Mouse (Mus musculus) right cerebral cortex, adult 2 months (tissue): ENCODE data around the gene Chchd2.
"Not testable (repeated sequence)": the region's sequence is repeated elsewhere in the genome, so short reads cannot be mapped to it uniquely, and the experiment has no call there.

ENCODE experiments used
- DNase-seq, 2 experiments: peaks; one replicate each; pipeline ENCODE4 v3.0.0; 2021 to 2022; ENCODE audit warnings: low spot score in 2 of 2

Gene Chchd2

GRCm38 (mm10) chr5:129886911-129887636 is at the start of gene Chchd2:
TSS of gene Chchd2 (minus strand) at chr5:129887470.
- DNase-seq, result peak; percentile 96

- no peak for DNase-seq
Measured at GRCm38 (mm10) chr5:129936941-129937340, 49.7 kb upstream of the Chchd2 start.

- DNase-seq, result no peak
Measured at GRCm38 (mm10) chr5:129929924-129930855, 42.9 kb upstream of the Chchd2 start.

GRCm38 (mm10) chr5:129925933-129926332 is 38.7 kb upstream of the Chchd2 start:
- DNase-seq, result no peak

- DNase-seq, result no peak
Measured at GRCm38 (mm10) chr5:129924820-129925452, 37.7 kb upstream of the Chchd2 start.

GRCm38 (mm10) chr5:129921972-129922371 is 34.7 kb upstream of the Chchd2 start:
- no peak for DNase-seq

- DNase-seq, result no peak
Measured at GRCm38 (mm10) chr5:129919320-129919719, 32.0 kb upstream of the Chchd2 start.

- no peak for DNase-seq
Measured at GRCm38 (mm10) chr5:129918752-129919151, 31.5 kb upstream of the Chchd2 start.

- no peak for DNase-seq
Measured at GRCm38 (mm10) chr5:129918065-129918651, 30.9 kb upstream of the Chchd2 start.

GRCm38 (mm10) chr5:129915491-129915890 is 28.2 kb upstream of the Chchd2 start:
- not testable (repeated sequence) for DNase-seq

- DNase-seq, result no peak
Measured at GRCm38 (mm10) chr5:129914024-129914423, 26.8 kb upstream of the Chchd2 start.

- no peak for DNase-seq
Measured at GRCm38 (mm10) chr5:129909591-129909990, 22.3 kb upstream of the Chchd2 start.

- DNase-seq, result no peak
Measured at GRCm38 (mm10) chr5:129909147-129909546, 21.9 kb upstream of the Chchd2 start.

GRCm38 (mm10) chr5:129908242-129908965 is 21.1 kb upstream of the Chchd2 start, which contains the start of gene Nupr1l:
TSS of gene Nupr1l (plus strand) at chr5:129908540.
- peak; percentile 88 to 93 for DNase-seq

- no peak for DNase-seq
Measured at GRCm38 (mm10) chr5:129907775-129908174, 20.5 kb upstream of the Chchd2 start.

- DNase-seq, result no peak
Measured at GRCm38 (mm10) chr5:129898449-129898848, 11.2 kb upstream of the Chchd2 start, which contains the start of gene Phkg1. TSS of gene Phkg1 (minus strand) at chr5:129898549.

- peak; percentile 91 to 93 for DNase-seq
Measured at GRCm38 (mm10) chr5:129895198-129896088, 8.2 kb upstream of the Chchd2 start, which contains the start of gene Zbed5. TSS of gene Zbed5 (plus strand) at chr5:129895723.

- DNase-seq, result not testable (repeated sequence)
Measured at GRCm38 (mm10) chr5:129890390-129890789, 3.1 kb upstream of the Chchd2 start.

GRCm38 (mm10) chr5:129886271-129886670 is 999 bp downstream of the Chchd2 start:
- no peak for DNase-seq

- DNase-seq, result no peak
Measured at GRCm38 (mm10) chr5:129879888-129880287, 7.4 kb downstream of the Chchd2 start.
